In the genomic region with DNA sequence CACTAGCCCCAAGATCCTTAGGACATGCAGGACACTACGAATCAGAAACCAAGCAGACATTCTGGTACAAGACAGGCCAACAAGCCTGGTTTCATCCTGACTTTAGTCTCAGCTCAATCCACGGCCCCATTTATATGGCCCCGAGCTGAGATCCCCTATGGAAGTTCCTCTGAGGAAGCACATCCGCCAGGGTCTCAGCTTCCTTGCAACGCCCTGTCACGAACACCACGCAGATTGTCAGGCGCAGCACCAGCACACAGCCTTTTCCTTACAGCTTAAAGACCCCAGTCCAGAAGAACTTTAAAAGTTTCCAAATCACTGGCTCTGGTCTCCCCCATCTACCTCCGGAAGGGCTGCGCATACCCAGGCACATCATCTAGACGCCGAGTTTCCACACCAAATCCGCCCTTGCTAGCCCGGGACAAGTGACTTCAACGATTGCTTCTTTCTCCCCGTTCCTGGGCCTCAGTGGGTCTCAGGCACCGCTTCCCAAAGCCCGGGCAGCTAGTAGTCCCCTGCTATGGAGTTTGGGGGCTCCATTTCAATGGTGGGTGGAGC, we compare ENCODE assay signal across 9 mouse cellular contexts. TPM values are rescaled to one million over a fixed set of nuclear protein-coding genes. Genes with fewer than 3 reads are reported as not detected.
DNase-seq lines count a peak whose midpoint lies in the region; ATAC-seq and TF ChIP-seq lines count a peak whose summit lies in the region.
"Had no signal": no experiment of that assay in that cellular context is flagged by ENCODE, and none has a peak within 500 bp of the region (broad histone marks: within the 10 kb centered on the region; RNA-seq: fewer than 3 reads in every experiment).

No protein-coding gene starts in this region.

- dilution Hi-C loops in CH12.LX (cut with MboI; ENCODE audit: extremely low pct_ligation_motif_present, extremely low pct_unique_long_range_greater_than_20kb, low sequenced_read_pairs), result no loop called here

- H3K4me1 ChIP-seq in heart, embryonic 10.5 days, result peaks cover 34% of the 10 kb centered on the region
- peaks cover 23 to 48% of the 10 kb centered on the region in 2 experiments for H3K4me1 ChIP-seq in CH12.LX (ENCODE audit: control insufficient read depth in 1 of 2, insufficient read depth in 2 of 2)
- H3K4me1 ChIP-seq in forebrain, postnatal 0 days (ENCODE audit: insufficient read depth), result 0 out of 2 replicates have a peak, but pooled peaks cover 5% of the 10 kb centered on the region
- no peaks in the 10 kb centered on the region for H3K4me1 ChIP-seq in liver, embryonic 16.5 days (ENCODE audit: control insufficient read depth, low read depth, low read length)

- peak overlapping the region; percentile 77 for H3K4me3 ChIP-seq in heart, embryonic 10.5 days
- peak overlapping the region; percentile 86 to 89 (median 88) for H3K4me3 ChIP-seq in CH12.LX (replicated peaks in 1 of 3; ENCODE audit: low read depth in 2 of 3, low read length in 2 of 3, poor library complexity in 1 of 3)
- peak overlapping the region; percentile 56 for H3K4me3 ChIP-seq in forebrain, postnatal 0 days (ENCODE audit: low read depth, low read length)
- peak overlapping the region; percentile 46 for H3K4me3 ChIP-seq in liver, embryonic 16.5 days (ENCODE audit: low read depth, low read length)

- no peak for TF ChIP-seq POLR2A in CH12.LX (IDR thresholded peaks at IDR 0.05; ENCODE audit: low read depth, low read length)

- WGBS in heart, embryonic 10.5 days, result 6% methylated on average over 18 of the region's 18 CpGs
- 6% methylated on average over 18 of the region's 18 CpGs for WGBS in forebrain, postnatal 0 days
- 8% methylated on average over 18 of the region's 18 CpGs for WGBS in liver, embryonic 16.5 days (ENCODE audit: insufficient replicate concordance)

- H3K9me3 ChIP-seq in heart, embryonic 10.5 days, result no peaks in the 10 kb centered on the region
- H3K9me3 ChIP-seq in CH12.LX (replicated peaks; ENCODE audit: low read length), result no peaks in the 10 kb centered on the region
- H3K9me3 ChIP-seq in forebrain, postnatal 0 days (ENCODE audit: low read length), result no peaks in the 10 kb centered on the region
- H3K9me3 ChIP-seq in liver, embryonic 16.5 days (replicated peaks; ENCODE audit: control insufficient read depth, low read length), result no peaks in the 10 kb centered on the region

- H3K9ac ChIP-seq in CH12.LX (ENCODE audit: insufficient read depth, low read depth), result peak overlapping the region; percentile 85
- H3K9ac ChIP-seq in forebrain, postnatal 0 days, result peak overlapping the region; percentile 45
- no peak overlapping the region for H3K9ac ChIP-seq in liver, embryonic 16.5 days (ENCODE audit: low read depth, low read length)

- DNase-seq in heart, embryonic 10.5 days (ENCODE audit: low spot score), result no peak
- DNase-seq in heart, postnatal 14 days, result no peak
- no peak for DNase-seq in CH12.LX (ENCODE audit: extremely low read depth)
- no peak for DNase-seq in forebrain, postnatal 0 days
- DNase-seq in cerebellum, adult 11-12 months, result no peak
- DNase-seq in layer of hippocampus, adult 18-20 months (ENCODE audit: low spot score in 2 of 2), result no peak
- no peak for DNase-seq in gastrocnemius, postnatal 14 days
- DNase-seq: cerebellum, adult 9-10 months had no signal

- in situ Hi-C loops in CH12.LX (cut with MboI; ENCODE audit: low pct_ligation_motif_present, low pct_unique_long_range_greater_than_20kb, low sequenced_read_pairs), result no loop called here

- H3K36me3 ChIP-seq in heart, embryonic 10.5 days, result no peaks in the 10 kb centered on the region
- peaks cover 0 to 28% of the 10 kb centered on the region in 2 experiments for H3K36me3 ChIP-seq in CH12.LX (replicated peaks in 1 of 2; ENCODE audit: control insufficient read depth in 1 of 2, insufficient read depth in 1 of 2, low read length in 1 of 2)
- no peaks in the 10 kb centered on the region for H3K36me3 ChIP-seq in forebrain, postnatal 0 days (ENCODE audit: insufficient read depth)
- H3K36me3 ChIP-seq in liver, embryonic 16.5 days (ENCODE audit: control insufficient read depth, insufficient read depth), result no peaks in the 10 kb centered on the region

- H3K27ac ChIP-seq in heart, embryonic 10.5 days, result peak overlapping the region; percentile 85
- H3K27ac ChIP-seq in CH12.LX (ENCODE audit: insufficient read depth, low read depth), result peak overlapping the region; percentile 89
- 0 out of 2 replicates have a peak overlapping the region, but pooled peaks have one; percentile 45 for H3K27ac ChIP-seq in forebrain, postnatal 0 days (ENCODE audit: low read depth, low read length)
- H3K27ac ChIP-seq in liver, embryonic 16.5 days (ENCODE audit: low read length), result no peak overlapping the region

- H3K79me2 ChIP-seq in CH12.LX (replicated peaks; ENCODE audit: control insufficient read depth, extremely low read depth, insufficient read depth, poor library complexity, severe bottlenecking), result peaks cover 21% of the 10 kb centered on the region

- TF ChIP-seq RAD21 in CH12.LX (IDR thresholded peaks at IDR 0.05; ENCODE audit: low read depth, low read length), result no peak

- H3K4me2 ChIP-seq in CH12.LX (ENCODE audit: insufficient read depth, low read depth, poor library complexity, severe bottlenecking), result peak overlapping the region; percentile 69
- H3K4me2 ChIP-seq in forebrain, postnatal 0 days (ENCODE audit: low read depth), result peak overlapping the region; percentile 98
- H3K4me2 ChIP-seq in liver, embryonic 16.5 days (ENCODE audit: low read depth, low read length), result 0 out of 2 replicates have a peak overlapping the region, but pooled peaks have one; percentile 46

- ATAC-seq in forebrain, postnatal 0 days, result no peak; the same call in 1 of the 2 replicates
- no peak for ATAC-seq in liver, embryonic 16.5 days (ENCODE audit: low read depth)

- TF ChIP-seq CTCF in CH12.LX (conservative IDR thresholded peaks at IDR 0.05 in 1 of 2, IDR thresholded peaks at IDR 0.05 in 1 of 2; ENCODE audit: low read depth in 2 of 2, low read length in 2 of 2), result no peak
- no peak for TF ChIP-seq CTCF in forebrain, postnatal 0 days (IDR thresholded peaks at IDR 0.05; ENCODE audit: low read depth)

- no peak for TF ChIP-seq EP300 in CH12.LX (IDR thresholded peaks at IDR 0.05; ENCODE audit: low read length)

- peaks cover 84% of the 10 kb centered on the region for H3K27me3 ChIP-seq in heart, embryonic 10.5 days (ENCODE audit: insufficient read depth, poor library complexity, severe bottlenecking)
- no peaks in the 10 kb centered on the region for H3K27me3 ChIP-seq in CH12.LX (replicated peaks)
- H3K27me3 ChIP-seq in forebrain, postnatal 0 days (ENCODE audit: insufficient read depth, low read length), result no peaks in the 10 kb centered on the region
- H3K27me3 ChIP-seq in liver, embryonic 16.5 days (ENCODE audit: control insufficient read depth, insufficient read depth, low read depth, low read length), result peaks cover 36% of the 10 kb centered on the region

- intact Hi-C loops in heart, postnatal 14 days (cut with DNase I), result no loop called here
- intact Hi-C loops in gastrocnemius, postnatal 14 days (cut with DNase I; ENCODE audit: low total_unique reads), result no loop called here

TF ChIP-seq in CH12.LX, 34 proteins besides CTCF, POLR2A, EP300 and RAD21:
- TF ChIP-seq MAZ (IDR thresholded peaks at IDR 0.05; ENCODE audit: low read depth, low read length) (no peak), BHLHE40 (IDR thresholded peaks at IDR 0.05; ENCODE audit: low read depth, low read length) (no peak), POLR2AphosphoS2 (IDR thresholded peaks at IDR 0.05; ENCODE audit: low read depth, low read length) (no peak), IRF4 (IDR thresholded peaks at IDR 0.05; ENCODE audit: low read depth, low read length) (no peak), TBP (conservative IDR thresholded peaks at IDR 0.05; ENCODE audit: low read depth, low read length) (no peak), CHD1 (IDR thresholded peaks at IDR 0.05; ENCODE audit: low read depth, low read length) (peak; percentile 63; the same call in 1 of the 2 replicates), PAX5 (IDR thresholded peaks at IDR 0.05; ENCODE audit: low read length) (no peak), MYC (IDR thresholded peaks at IDR 0.05; ENCODE audit: low read depth, low read length) (peak; percentile 48; the same call in 1 of the 2 replicates), SMC3 (IDR thresholded peaks at IDR 0.05; ENCODE audit: low read depth, low read length) (no peak)

RNA-seq across cellular contexts. Expression of gene Chst3, which starts 0.9 kb away (rescaled TPM):
- 0.51 and 0.89 TPM in 2 replicates for polyA plus RNA-seq in heart, embryonic 10.5 days (2016; fragmentation: Nextera tagmentation; extraction: Ambion mirVana)
- total RNA-seq in heart, postnatal 14 days (2021), result 1 to 10 TPM; 1.2 to 1.4 TPM
- total RNA-seq in CH12.LX (2012; rRNA removed) (4.4 and 5.2 TPM in 2 replicates), CH12.LX (2014; rRNA removed) (7.4 and 7.5 TPM in 2 replicates)
- 11.0 and 12.2 TPM in 2 replicates for polyA plus RNA-seq in CH12.LX (2012; ENCODE audit: insufficient read length, low read depth)
- 3.9 and 5.6 TPM in 2 replicates for total RNA-seq in forebrain, postnatal 0 days (2014; rRNA removed)
- 0.33 and 0.61 TPM in 2 replicates for polyA plus RNA-seq in forebrain, postnatal 0 days (2015; fragmentation: Nextera tagmentation; extraction: Ambion mirVana)
- 0.22 and 0.27 TPM in 2 replicates for polyA plus RNA-seq in liver, embryonic 16.5 days (2015; fragmentation: Nextera tagmentation; extraction: Ambion mirVana)
- 1 to 10 TPM; 1.2 TPM for total RNA-seq in layer of hippocampus, adult 18-20 months (2021)
- total RNA-seq in gastrocnemius, postnatal 14 days (2021), result 1 to 10 TPM; 1.1 to 1.4 TPM

RNA-seq across cellular contexts. Expression of gene Psap, which starts 59.3 kb away (rescaled TPM):
- polyA plus RNA-seq in heart, embryonic 10.5 days (2016; fragmentation: Nextera tagmentation; extraction: Ambion mirVana), result 74.3 and 75.2 TPM in 2 replicates
- total RNA-seq in heart, postnatal 14 days (2021), result 100 to 1,000 TPM; 904 to 976 TPM
- 300 and 318 TPM in 2 replicates for total RNA-seq in CH12.LX (2012; rRNA removed)
- total RNA-seq in CH12.LX (2014; rRNA removed), result 223 and 251 TPM in 2 replicates
- 465 and 470 TPM in 2 replicates for polyA plus RNA-seq in CH12.LX (2012; ENCODE audit: insufficient read length, low read depth)
- total RNA-seq in forebrain, postnatal 0 days (2014; rRNA removed), result 577 and 690 TPM in 2 replicates
- 229 and 259 TPM in 2 replicates for polyA plus RNA-seq in forebrain, postnatal 0 days (2015; fragmentation: Nextera tagmentation; extraction: Ambion mirVana)
- 82.2 and 83.5 TPM in 2 replicates for polyA plus RNA-seq in liver, embryonic 16.5 days (2015; fragmentation: Nextera tagmentation; extraction: Ambion mirVana)
- total RNA-seq in layer of hippocampus, adult 18-20 months (2021), result 1,000 to 10,000 TPM; 1,436 to 1,491 TPM
- total RNA-seq in gastrocnemius, postnatal 14 days (2021), result 100 to 1,000 TPM; 419 to 467 TPM

Comparison
In these comparisons a context has a peak if more than half of its experiments do, and no peak if none do; other contexts are left out.
1. H3K4me2 ChIP-seq: peak in every context shown above with its lines; median percentile 98 in forebrain, postnatal 0 days; 69 in CH12.LX; 46 in liver, embryonic 16.5 days.